Mouse (Mus musculus) monocyte, adult 5-6 weeks (primary cell): Measurements from ENCODE around the gene Slc30a1. TPM values are rescaled to one million over a fixed set of nuclear protein-coding genes. Genes with fewer than 3 reads are reported as not detected.

Experiments
- ATAC-seq: fragments of 153-309, 156-312 bp; replicated peaks from 2 replicates; pipeline ENCODE4 v1.8.0; 2017; ENCODE audit warnings: mild to moderate bottlenecking; ENCODE audit not compliant: low TSS enrichment, insufficient number of reproducible peaks, severe bottlenecking, poor library complexity, low FRiP score
- total RNA-seq: library from RNA; stranded (forward); fragments of 200-1000, 200-491, 200-594 nt; gene quantifications from 3 replicates; pipeline ENCODE4 v1.2.3, GENCODE M21; 2017

The Slc30a1 gene
- total RNA-seq, 1 experiment from 2014 or later, result 23.0 TPM

DNA sequence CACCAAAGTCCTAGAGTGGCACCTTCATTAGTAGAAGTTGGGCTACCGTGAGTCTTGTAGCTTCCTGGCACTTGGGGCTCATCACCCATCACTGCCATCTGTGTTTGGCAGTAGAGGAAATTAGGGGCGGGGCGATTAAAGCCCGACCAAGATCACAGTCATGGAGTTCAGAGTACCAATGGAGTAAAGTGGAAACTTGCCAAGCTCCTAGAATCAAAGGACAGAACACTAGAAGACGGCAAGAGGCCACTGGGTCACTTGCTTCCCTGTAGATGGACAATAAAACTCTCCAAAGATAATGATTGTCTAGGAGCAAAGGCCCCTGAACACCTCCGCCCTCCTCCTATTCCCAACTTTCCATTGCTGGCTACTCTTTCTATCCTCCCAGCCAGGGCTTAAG is 14.7 kb upstream of the Slc30a1 start:
- no peak for ATAC-seq

GRCm38 (mm10) chr1:191894386-191894785 is 12.2 kb upstream of the Slc30a1 start:
- peak; percentile 94 for ATAC-seq

DNA sequence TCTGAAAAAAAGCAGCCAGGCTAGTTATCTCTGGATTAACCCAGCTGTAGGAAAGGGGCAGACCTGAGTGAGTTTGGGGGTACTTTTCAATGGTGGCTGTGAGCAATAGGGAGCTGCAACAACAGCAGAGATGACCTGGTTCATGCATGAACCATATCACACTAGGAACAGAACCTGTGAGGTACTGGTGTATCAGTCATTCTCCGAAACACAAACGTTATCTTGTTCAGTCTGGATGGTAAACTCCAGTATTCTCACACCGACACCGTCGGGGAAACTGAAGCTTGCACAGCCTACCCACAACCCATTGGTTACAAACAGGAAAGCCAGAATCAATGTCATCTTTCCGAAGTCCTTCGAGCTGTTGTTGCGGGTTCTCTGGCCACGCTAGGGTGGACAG is 11.7 kb upstream of the Slc30a1 start:
- ATAC-seq, result no peak

DNA sequence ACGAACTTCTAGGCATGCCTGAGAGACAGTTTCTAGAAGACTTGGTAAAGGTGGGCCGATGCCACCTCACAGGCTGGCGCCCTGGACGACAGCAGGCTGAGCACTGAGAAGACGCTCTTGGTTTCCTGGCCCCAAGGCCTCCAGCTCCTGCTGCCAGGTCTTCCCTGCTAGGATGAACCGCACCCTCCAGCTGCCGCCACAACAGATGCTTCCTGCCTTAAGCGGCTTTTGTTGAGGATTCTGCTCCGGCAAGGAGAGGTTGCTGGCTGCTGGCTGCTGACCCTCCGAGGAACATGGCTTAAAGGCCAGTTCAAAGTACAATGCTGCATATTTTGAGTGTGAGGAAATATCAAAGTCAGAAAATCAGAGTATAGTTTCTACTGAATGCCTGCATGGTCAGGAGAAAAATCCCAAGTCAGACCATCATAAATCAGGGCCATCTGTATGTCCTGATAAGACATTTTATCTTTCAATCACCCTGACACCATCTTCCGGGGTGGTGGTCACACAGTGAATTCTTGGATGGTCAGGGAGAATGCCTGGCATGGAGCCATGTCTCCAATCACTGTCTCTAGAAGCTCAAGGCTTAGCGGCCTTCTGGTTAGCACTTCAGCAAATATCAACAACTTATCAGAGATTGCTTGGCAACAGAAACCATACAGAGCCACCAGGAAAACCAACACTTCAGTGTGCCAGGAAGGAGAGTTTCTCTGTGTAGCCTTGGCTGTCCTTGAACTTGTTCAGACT is 9.6 kb upstream of the Slc30a1 start:
- ATAC-seq, result no peak

GRCm38 (mm10) chr1:191905637-191906533 is 682 bp upstream of the Slc30a1 start:
- ATAC-seq, result 0 out of 2 replicates have a peak, but pooled peaks have one; percentile 19

- ATAC-seq, result 0 out of 2 replicates have a peak, but pooled peaks have one; percentile 5
Measured at GRCm38 (mm10) chr1:191907431-191907810, 854 bp downstream of the Slc30a1 start.

DNA sequence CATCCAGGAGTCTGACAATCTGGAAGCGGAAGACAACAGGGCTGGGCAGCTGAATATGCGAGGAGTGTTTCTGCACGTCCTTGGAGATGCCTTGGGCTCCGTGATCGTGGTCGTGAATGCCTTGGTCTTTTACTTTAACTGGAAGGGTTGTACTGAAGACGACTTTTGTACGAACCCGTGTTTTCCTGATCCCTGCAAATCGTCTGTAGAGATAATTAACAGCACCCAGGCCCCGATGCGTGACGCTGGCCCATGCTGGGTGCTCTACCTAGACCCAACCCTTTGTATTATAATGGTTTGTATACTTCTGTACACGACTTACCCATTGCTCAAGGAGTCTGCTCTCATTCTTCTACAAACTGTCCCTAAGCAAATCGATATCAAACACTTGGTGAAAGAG is 2.3 kb downstream of the Slc30a1 start:
- no peak for ATAC-seq

DNA sequence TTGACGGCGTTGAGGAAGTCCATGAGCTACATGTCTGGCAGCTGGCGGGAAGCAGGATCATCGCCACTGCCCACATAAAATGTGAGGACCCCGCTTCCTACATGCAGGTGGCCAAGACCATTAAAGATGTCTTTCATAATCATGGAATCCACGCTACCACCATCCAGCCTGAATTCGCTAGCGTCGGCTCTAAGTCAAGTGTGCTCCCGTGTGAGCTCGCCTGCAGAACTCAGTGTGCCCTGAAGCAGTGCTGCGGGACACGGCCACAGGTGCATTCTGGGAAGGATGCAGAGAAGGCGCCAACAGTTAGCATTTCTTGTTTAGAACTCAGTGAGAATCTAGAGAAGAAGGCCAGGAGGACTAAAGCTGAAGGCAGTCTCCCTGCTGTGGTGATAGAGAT is 2.7 kb downstream of the Slc30a1 start:
- no peak for ATAC-seq

GRCm38 (mm10) chr1:191910646-191911045 is 4.1 kb downstream of the Slc30a1 start:
- ATAC-seq, result no peak

DNA sequence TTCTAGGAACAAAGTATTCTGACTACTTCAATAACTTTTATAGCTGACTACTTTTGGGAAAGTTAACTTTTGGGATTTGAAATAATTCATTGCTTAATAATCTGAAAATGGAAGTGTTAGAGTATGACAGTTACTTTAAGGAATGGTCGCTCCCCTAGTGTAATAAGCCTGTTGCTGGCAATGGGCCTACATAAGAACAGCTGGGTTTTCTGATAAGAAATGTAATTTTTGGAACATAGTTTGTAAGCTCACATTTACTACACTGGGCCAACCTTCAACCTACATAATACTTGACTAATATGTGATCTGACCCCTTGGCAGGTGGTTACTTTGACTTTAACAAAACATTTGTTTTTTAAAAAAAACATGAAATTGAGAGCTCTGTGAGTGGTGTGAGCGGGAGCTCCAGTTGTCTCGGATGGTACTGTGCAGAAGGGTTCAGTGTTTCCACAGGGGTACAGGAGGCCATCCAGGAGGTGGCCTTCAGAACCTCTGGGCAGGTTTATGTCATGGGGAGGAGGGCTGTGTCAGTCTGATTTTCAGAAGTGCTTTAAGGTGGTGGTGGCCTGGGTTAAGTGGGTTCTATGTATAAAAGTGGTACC is 4.6 kb downstream of the Slc30a1 start:
- no peak for ATAC-seq

- no peak for ATAC-seq
Measured at GRCm38 (mm10) chr1:191914647-191915046, 8.1 kb downstream of the Slc30a1 start.

DNA sequence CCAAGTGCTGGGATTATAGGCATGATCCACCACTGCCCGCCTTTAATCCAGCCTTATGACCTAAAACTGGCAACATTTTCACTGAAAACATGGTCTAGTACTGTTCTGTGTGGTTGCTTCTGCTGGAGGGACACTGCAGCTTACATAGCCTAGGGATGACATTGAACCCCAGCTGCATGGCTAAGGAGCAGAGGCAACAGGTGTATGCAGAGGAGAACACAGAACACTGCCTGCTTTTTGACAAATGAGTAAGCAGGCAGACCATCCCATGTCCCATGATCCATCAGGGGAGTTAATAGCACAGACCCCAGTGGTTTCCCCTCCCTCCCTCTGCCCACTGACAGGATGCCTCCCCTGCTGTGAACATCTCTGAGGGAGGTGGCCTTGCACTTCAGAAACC is 9.0 kb downstream of the Slc30a1 start:
- ATAC-seq, result no peak

- no peak for ATAC-seq
Measured at GRCm38 (mm10) chr1:191916876-191917275, 10.3 kb downstream of the Slc30a1 start.

- no peak for ATAC-seq
Measured at GRCm38 (mm10) chr1:191919336-191919735, 12.8 kb downstream of the Slc30a1 start.

- no peak for ATAC-seq
Measured at GRCm38 (mm10) chr1:191921701-191922100, 15.1 kb downstream of the Slc30a1 start.

DNA sequence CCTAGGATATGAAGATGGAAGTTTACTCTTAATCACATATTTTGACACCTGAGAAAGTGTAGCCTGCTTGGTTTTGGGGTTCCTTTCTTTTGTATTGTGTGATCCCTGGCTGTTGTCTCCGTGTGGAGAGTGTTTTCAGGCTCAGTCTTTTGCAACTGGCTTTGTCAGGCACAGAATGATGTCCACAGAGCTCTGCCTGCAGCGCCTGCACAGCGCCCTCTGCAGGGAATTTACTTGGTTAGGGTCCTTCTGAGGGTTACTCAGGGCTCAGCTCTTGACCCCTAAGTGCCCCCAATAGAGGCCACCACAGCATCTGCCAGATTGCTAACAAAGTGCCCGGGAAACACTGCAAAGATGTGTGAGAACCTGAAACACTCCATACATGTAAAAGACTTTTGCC is 18.9 kb downstream of the Slc30a1 start:
- no peak for ATAC-seq

DNA sequence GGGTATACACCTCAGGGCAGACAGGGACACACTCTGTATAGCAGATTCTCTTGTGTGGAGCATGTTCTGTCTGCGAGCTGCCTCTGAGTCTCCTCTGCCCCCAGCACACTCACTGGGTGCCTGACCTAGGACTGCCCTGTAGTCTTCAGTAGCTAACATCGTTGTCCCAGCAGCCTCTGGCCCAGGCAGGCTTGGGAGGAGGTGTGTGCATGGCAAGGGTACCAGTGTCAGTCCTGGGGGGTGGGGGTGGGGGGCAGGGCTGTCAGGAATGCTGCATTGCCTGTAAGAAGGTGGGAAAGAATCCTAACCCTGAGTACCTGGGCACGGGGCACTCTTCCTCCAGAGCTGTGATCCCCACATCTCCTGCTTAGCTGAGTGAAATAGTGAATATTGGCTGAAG is 20.1 kb downstream of the Slc30a1 start:
- no peak for ATAC-seq

DNA sequence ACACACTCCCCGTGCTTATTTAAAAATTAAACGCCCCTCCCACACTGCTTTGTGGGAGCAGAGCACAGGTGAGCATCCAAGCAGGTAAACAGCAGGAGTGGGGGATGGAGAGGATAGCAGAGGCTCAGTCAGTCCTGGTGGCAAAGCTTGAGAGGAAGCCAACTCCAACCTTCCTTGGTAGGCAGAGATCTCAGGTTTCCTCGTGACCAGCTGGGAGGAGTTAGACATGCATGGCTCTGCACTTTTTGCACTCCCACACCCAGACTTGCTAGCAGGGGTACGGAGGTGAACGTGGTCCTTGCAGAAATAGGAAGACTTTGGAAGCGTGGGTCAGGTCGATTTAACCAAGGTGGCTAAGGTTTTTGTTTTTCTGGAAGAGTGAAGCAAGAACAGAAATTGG is 21.8 kb downstream of the Slc30a1 start:
- ATAC-seq, result no peak

DNA sequence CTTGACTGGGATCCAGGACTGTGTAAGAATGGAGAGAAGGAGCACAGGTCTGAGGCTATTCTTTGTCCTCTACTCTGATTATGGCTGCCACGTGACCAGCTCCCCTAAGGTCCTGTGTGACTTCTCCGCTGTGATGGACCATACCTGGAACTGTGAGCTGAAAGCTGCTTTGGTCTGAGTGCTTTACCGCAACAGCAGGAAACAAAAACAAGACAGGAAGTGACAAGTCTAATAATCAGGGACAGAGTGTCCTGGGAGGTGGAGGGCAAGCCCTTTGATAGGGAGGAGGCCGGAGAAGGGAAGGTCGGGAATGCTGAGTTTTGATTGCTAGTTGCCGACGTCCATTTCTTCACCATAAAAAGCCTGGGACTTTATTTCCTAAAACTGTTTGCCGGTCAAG is 22.5 kb downstream of the Slc30a1 start:
- no peak for ATAC-seq
